Mouse (Mus musculus): ENCODE measurements around the gene Pdx1.
A peak's percentile ranks its signal among the peaks of the same experiment; 100 is the strongest.

GRCm38 (mm10) chr5:147323237-147323917 lies 53.6 kb downstream of the Pdx1 start:
- peak; percentile 53 for TF ChIP-seq CTCF (IDR thresholded peaks at IDR 0.05; ENCODE audit: control insufficient read depth, insufficient read depth, insufficient read length)
- TF ChIP-seq MYOD1 (IDR thresholded peaks at IDR 0.05; ENCODE audit: control insufficient read depth, insufficient read length, low read depth): no peak
- TF ChIP-seq MAX (IDR thresholded peaks at IDR 0.05): no peak
- no peak for TF ChIP-seq USF1 (IDR thresholded peaks at IDR 0.05; ENCODE audit: low read depth)
- TF ChIP-seq MYOG (IDR thresholded peaks at IDR 0.05; ENCODE audit: control insufficient read depth, extremely low read depth, insufficient read length): no peak
- no peak for TF ChIP-seq FOSL1 (IDR thresholded peaks at IDR 0.05; ENCODE audit: insufficient read depth, low read length, poor library complexity, severe bottlenecking)
- no peak for TF ChIP-seq CEBPB (IDR thresholded peaks at IDR 0.05; ENCODE audit: low read depth)
